Mouse (Mus musculus) thymus, postnatal 4 days (tissue): ENCODE measurements around the gene Oas1a.
"Not testable (repeated sequence)": the region's sequence is repeated elsewhere in the genome, so short reads cannot be mapped to it uniquely, and the experiment has no call there.

ENCODE experiments used
- DNase-seq: peaks from one replicate; pipeline ENCODE4 v3.0.0; 2021

Gene Oas1a

DNA sequence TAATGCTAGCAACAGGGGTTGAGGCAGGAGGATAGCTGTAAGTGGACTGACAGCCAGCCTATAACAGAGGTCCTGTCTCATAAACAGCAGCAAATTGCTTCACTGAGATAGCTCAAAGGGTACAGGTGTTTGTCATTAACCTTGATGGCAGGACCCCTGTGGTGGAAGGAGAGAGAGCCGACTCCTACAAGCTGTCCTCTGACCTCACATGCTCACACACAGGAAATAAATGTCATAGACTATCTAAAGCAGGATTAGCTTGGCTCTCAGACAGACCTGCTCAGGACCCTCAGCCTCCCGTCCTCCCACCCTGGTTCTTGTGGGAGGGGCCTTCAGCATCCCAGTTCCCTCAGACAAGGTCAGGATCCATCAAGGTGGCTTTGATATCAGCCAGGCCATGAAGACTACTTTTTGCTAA is 15.1 kb downstream of the Oas1a start:
- DNase-seq = no peak

DNA sequence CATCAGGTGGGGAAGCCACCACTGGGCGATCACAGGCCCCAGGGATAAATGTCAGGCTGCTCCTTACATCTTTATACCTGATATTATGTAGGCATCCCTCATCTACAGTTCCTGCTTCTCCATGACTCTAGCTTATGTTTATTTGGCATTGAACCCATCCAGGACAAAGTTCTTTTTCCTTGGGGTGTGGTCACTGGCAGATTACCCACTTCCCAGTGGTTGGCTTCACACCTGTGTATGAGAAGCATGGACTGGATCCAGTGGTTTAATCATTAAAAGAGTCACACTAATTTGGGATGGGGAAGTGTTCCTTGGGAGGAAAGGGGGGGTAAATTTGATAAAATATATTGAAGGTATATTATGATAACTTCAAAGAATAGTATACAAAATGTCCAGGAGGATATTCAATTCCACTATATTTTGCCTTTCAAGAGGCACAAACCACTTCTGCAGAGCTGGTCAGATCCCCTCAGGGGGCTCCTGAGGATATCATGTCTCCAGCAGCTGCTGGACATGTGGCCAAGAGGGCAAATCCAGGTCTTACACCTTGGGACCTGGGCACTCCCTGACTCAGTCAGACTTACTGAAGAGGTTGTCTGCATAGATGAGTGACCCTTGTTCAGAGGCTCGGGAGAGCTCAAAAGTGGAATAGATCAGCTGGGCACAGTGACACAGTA is 15.6 kb downstream of the Oas1a start:
- not testable (repeated sequence) for DNase-seq

DNA sequence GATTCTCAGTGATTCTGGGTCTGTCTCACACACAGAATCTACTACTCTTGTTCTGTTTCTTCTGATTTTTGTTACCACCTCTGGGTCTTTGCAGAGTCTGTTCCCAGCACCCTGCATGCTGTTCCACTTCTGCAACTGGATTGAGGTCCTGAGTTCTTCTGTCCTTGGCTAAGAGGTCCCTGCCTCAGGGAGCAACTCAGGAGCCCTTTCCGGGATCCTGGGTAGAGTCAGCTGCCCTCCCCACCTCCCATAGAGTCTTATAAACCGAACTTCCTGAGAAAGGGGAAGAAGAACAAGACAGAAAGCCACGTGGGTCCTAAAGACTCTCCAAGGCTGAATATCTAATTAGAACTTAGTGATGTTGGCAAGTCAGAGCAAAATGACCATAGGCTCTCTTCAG is 16.3 kb downstream of the Oas1a start:
- no peak for DNase-seq

DNA sequence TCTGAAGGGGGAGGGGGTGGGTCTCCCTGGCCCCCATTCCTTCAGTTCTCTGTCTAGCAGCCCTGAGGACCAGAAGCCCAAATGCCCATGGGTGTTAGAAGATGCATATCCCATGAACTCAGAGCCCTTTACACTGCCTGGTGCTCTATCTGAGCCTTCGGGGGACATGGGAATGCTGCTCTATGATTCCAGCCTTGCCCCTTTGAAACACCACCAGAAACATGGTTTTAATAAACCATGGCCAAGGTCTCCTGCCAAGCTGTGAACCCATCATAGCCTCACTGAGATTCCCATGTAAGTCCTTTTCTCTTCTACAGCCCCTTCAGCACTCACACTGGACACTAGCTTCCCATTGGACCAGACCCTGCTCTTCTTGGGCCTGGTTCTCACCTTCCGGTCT is 17.3 kb downstream of the Oas1a start:
- DNase-seq = no peak

DNA sequence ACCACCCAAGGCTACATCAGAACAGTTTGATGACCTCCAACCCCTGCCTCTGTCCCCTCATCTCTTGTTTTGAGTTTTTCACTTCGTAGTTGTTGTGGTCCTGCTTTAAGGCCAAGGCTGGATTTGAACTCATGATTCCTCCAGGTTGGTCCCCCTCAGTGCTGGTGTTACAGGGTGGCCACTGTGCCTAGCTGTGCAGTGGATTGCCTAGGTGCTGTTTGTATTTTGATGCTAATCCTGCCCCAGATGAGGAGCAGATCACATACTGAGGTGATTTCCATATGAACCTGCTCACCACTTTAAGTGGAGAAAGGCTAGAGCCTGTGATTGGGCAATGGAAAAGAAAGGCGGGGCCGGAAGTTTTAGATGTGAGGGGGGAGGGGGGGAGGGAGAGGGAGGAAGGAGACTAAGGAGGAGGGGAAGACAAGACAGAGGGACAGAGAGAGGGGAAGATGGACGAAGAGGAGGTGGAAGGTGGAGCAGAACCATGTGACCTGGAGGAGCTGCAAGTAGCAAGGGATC is 19.0 kb downstream of the Oas1a start:
- DNase-seq = not testable (repeated sequence)

DNA sequence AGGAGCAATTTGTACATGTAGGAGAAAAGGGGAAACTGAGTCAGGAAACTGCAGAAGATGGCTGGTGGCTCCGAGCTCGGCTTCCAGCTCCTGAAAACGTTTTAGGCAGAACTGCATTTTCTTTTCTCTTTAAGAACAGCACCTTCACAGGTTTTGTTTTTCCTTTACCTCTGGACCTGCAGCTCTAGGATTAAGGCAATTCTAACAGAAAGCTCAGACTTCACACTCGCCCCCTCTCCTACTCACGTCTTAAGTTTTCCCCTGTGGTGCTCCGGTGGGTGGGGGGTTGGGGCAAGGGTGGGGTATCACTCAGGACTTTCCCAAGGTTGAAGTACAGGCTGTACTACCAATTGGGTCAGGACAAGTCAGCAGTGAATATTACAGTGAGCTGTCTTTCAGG is 19.5 kb downstream of the Oas1a start:
- no peak for DNase-seq

DNA sequence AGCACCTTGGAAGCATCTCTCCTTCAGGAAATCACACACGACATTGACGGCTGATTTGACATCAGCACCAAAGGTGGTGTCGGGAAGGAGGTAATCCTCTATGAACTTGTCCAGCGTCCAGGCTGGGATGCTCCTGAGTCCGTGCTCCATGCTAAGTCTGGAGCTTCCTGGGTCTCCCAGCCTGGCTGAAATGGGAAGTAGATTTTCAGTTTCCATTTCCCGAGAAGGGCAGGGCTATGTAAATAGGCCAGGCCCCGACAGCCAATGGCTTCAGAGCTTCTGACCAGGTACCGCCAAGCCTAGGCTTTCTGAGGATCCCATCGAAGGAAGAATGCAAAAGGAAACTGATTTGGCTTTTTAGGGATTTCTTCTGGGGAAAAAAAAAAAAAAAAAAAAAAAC is 19.9 kb downstream of the Oas1a start, which contains the start of gene Oas1g:
TSS of gene Oas1g (minus strand) at position 201 of the 400 bp plus-strand sequence.
- not testable (repeated sequence) for DNase-seq

DNA sequence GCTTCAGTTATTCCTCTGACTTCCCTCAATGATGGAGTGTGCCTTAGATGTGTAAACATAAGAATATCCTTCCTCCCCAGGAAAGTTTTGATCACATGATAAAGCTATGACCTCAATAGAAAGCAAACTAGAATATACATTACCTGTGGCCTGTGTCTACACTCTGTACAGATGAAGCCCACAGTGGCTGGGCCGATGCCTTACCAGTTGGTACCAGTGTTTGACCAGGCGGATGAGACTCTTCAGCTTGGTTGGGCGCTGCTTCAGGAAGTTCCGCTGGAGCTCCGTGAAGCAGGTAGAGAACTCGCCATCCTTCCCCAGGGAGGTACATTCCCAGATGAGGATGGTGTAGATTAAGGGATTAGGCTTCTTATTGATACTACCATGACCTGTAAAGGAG is 25.6 kb downstream of the Oas1a start:
- not testable (repeated sequence) for DNase-seq

DNA sequence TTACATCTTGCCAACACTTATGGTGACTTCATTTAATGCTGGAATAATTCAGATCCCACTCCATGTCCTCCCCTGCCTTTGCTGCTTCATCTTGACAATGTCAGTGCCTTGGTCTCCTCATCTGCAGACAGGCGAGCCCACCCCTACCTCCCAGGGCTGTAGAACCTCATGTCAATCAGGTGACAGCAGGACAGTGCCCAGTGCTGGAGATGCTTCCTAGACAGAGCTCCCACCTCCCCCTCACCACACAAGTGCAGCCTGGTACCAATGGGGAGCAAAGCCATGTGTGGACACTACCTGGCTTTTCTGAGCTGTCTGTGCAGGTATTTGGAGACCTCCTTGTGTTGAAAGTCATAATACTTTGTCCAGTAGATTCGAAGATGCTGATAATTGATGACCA is 28.5 kb downstream of the Oas1a start:
- not testable (repeated sequence) for DNase-seq

DNA sequence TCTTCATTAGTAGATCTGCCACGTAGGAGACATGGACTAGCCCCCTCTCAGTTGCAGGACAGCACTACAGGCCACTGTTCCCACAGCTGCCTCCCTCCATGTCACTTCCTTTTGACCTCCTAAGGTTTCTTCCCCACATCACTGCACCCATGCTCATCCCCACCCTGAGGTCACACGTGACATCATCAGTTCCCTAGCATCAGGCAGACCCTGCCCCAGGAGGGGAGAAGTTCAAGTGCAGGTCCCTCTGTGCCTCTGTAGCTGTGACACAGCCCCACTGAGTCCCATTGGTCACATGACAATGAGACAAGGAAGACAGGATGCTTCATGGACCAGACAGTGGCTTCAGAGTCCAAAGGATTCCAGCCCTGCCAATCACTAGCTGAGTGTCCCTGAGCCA is 29.9 kb downstream of the Oas1a start:
- not testable (repeated sequence) for DNase-seq

DNA sequence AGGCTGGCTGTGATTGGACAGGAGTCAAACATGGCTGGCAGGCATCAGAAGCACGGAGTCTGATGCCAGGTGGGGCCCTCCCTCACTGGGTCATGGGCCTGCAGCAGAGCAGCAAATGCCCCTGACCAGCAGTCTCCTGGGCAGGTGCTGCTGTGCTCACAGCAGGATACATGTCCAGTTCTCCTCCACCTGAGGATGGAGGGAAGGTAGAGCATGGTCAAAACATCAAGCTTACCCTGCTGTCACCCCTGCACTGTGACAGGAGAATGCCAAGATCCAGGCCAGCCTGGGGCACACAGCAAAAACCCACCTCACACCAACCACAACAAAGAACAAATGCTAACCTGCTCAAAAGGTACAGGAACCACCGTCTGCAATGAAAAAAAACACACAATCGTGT is 30.5 kb downstream of the Oas1a start:
- DNase-seq = not testable (repeated sequence)

DNA sequence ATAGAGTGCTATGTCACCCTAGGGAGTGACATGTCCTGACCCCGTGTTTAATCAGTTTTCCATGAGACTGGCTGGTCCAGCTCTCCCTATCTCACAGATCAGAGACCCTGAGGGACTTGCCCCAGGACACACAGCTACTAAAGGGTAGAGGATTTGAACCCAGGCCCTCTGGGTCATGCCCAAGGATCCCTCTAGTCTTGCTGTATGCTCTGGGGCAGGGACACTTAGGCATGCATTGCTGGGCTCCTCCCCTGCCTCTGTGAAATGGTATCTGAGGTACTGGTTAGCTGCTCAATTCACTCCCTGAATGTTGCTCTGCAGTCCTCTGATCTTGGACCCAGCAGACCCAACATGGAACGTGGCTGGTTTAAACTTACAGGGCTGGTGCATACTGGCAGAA is 35.9 kb downstream of the Oas1a start:
- DNase-seq = no peak

DNA sequence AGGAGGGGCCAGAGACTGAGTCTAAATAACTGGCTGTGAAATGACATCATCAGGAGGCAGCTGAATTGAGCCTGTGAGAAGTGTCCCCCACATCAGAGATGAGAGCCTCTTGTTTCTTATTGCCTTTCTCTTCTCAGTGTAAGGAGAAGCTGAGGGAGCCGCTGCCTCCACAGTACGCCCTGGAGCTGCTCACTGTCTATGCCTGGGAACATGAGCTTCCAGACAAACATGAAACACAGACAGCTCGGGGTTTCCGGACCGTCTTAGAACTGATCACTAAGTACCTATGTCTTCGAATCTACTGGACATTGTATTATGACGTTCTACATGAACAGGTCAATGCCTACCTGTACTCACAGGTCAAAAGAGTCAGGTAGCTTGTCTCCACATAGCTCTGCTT is 36.5 kb downstream of the Oas1a start:
- DNase-seq = no peak

DNA sequence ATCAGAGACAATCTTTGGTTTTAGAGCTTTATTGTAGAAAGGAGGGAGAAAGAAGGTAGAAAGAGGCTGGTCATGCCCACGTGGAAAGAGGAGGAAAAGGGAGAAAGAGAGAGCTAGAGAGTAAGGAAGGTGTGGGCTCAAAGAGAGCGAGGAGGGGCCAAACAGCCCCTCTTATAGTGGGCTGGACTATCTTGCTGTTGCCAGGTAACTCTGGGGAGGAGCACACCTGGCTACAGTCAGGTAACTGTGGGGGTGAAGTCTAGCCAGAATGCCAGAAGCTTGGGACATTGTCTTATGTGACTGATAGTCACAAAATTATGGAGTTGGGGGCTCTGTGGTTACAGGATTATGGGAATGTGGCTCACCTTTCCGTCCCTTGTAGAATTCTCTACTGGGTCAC is 37.2 kb downstream of the Oas1a start:
- no peak for DNase-seq

DNA sequence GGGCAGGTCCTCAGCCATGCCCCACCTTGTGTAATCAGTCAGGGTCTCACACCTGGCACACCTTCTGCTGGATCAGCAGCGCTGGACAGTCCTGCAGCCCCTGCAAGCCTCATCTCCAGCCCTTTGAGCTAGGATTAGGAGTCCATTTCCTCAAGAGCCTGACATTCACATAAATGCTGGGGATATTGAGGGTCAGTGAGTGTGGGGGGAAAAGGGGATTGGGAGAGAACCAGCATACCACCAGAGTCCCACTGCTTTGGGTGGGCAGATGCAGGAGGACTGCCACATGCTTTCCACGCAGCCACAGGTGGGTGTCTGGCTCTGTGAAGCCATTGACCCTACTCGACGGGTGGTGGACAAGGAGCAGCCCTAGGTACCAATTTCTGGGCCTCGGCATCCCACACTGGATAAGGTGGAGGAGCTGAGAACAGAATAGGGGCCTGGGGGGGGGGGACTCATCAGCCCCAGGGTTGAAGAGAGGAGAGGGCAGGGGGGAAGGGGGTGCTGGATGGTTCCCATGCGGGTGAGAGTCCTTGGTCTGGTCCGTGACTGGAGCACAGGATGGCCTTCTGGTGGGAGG is 37.8 kb downstream of the Oas1a start:
- no peak for DNase-seq

DNA sequence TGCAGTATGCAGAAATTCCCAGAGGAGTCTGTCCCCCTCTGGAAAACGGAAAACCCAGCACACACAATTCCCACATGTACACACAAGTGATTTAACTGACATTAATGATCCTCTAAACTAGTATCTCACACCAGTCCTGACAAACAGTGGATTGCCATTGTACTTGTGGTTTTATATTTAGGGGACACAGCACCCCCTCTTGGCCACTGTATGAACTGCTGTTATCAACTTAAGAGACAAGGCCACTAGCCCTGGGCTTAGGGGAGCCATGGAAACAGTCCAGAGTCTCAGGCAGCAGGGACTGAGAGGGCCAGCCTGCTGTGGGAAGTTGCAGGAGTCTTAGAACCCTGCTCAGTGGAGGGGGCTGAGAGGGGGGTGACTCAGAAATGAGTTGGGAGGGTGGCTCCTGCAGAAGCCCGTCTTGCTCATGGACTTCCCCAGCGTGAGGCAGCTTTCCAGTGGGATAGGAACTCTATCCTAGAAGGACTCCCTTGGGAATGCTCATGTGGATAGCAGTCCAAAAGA is 41.9 kb downstream of the Oas1a start:
- peak; percentile 50 for DNase-seq

DNA sequence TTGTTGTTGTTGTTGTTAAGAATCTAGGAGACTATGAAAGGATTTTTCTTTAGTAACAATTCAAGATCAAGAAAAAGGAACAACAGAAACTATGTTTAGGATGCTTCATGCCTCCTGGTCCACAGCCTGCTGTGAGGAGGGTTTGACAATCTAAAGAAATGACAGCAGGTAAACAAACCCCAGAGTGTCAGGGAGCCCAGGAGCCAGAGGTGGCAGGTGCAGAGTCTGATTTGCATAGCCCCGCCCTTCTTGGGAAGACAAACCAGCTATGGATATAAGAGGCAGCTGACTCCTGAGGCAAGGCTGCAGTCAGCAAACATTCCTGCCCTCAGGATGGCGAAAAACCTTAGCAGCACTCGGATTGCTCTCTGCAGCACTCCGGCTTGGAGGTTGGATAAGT is 46.2 kb downstream of the Oas1a start, which contains the start of gene Oas1h:
TSS of gene Oas1h (plus strand) at position 301 of the 400 bp plus-strand sequence.
- no peak for DNase-seq

DNA sequence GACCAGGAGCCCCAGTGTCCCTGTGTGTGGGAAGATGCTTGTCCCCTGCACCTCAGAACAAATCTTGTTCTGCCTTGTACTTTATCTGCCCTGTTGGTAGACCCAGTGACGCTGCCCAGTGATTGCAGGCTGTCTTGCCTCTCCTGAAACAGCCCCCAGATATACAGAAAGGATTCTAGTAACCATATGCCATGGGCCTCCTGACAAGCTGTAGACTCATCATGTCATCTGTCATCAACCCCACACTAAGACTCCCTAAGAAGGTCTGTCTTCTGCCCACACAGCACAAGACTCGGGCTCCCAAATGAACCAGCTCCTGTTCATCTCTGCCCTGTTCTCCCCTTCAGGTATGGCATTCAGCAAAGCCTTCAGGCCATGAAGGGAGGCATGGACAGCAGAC is 48.1 kb downstream of the Oas1a start:
- no peak for DNase-seq

DNA sequence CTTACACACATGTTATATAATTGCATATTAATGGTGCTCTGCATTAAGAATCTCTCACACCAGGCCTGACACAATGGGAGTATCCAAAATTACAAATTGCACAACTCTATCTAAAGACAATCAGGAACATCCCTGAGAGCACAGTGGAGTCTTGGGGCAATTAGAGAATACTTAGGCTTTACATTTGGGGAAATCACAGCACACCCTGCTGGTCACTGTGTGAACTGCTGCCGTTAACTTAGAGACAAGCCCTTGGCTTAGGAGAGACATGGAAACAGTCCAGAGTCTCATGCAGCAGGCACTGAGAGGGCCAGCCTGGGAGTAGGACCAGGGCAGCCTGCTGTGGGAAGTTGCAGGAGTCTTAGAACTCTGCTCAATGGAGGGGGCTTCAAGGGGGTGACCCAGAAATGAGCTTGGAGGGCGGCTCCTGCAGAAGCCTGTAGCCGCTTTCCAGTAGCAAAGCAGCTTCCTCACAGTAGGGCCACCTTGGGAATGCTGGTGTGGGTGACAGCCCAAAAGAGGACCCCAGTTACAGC is 57.7 kb downstream of the Oas1a start:
- peak; percentile 68 for DNase-seq

DNA sequence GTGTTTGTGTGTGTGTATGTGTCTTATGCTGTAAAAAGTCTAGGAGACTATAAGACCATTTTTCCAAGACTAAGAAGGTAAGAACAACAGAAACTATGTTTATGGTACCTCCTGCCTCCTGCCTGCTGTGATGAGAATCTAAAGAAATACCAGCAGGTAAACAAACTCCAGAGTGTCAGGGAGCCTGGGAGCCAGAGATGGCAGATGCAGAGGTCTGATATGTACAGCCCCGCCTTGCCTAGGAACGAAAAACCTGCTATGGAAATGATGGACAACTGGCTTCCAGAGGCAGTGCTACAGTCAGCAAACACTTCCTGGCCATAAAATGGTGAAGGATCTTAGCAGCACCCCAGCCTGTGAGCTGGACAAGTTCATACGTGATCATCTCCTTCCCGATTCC is 60.3 kb downstream of the Oas1a start, which contains the start of gene Oas1f:
TSS of gene Oas1f (plus strand) at position 301 of the 400 bp plus-strand sequence.
- DNase-seq = no peak
